Mouse (Mus musculus) embryonic facial prominence, embryonic 11.5 days (tissue): ENCODE data around the gene 6820408C15Rik. TPM values are rescaled to one million over a fixed set of nuclear protein-coding genes. Genes with fewer than 3 reads are reported as not detected.
"Not testable (repeated sequence)": the region's sequence is repeated elsewhere in the genome, so short reads cannot be mapped to it uniquely, and the experiment has no call there.

Source experiments
- ATAC-seq: fragments of 200-750 bp; cut with Nextera tagmentation; replicated peaks from 2 replicates; pipeline ENCODE4 v1.8.0; 2017; ENCODE audit warnings: low read depth; ENCODE audit not compliant: insufficient number of reproducible peaks, low FRiP score, low TSS enrichment
- DNase-seq: peaks from one replicate; pipeline ENCODE4 v3.0.0-alpha.2; 2015; ENCODE audit warnings: low spot score
- H3K27ac ChIP-seq: fragments of 300-500 bp; sonication (generic); replicated peaks from 2 replicates; pipeline ENCODE4 v1.5.1; 2014; ENCODE audit warnings: mild to moderate bottlenecking, low read depth, low read length, control low read depth
- H3K27me3 ChIP-seq: fragments of 300-500 bp; sonication (generic); 2 replicates; pipeline ENCODE4 v1.6.1; 2014; ENCODE audit warnings: mild to moderate bottlenecking, low read length, moderate library complexity, mixed read lengths; ENCODE audit not compliant: control insufficient read depth, insufficient read depth
- H3K36me3 ChIP-seq: fragments of 300-500 bp; sonication (generic); replicated peaks from 2 replicates; pipeline ENCODE4 v1.6.1; 2014; ENCODE audit warnings: low read depth, mild to moderate bottlenecking, low read length, moderate library complexity, mixed read lengths; ENCODE audit not compliant: control insufficient read depth, insufficient read depth
- H3K4me1 ChIP-seq: fragments of 300-500 bp; sonication (generic); 2 replicates; pipeline ENCODE4 v1.6.1; 2014; ENCODE audit warnings: low read length, mixed read lengths; ENCODE audit not compliant: control insufficient read depth, insufficient read depth
- H3K4me2 ChIP-seq: fragments of 300-500 bp; sonication (generic); 2 replicates; pipeline ENCODE4 v1.6.1; 2014; ENCODE audit warnings: low read depth, mild to moderate bottlenecking, control low read depth, low read length, moderate library complexity
- H3K4me3 ChIP-seq: fragments of 300-500 bp; sonication (generic); 2 replicates; pipeline ENCODE4 v1.5.1; 2014; ENCODE audit warnings: low read depth, low read length, control low read depth
- H3K9ac ChIP-seq: fragments of 300-500 bp; sonication (generic); replicated peaks from 2 replicates; pipeline ENCODE4 v1.6.1; 2014; ENCODE audit warnings: mild to moderate bottlenecking, control low read depth, low read length
- H3K9me3 ChIP-seq: fragments of 300-500 bp; sonication (generic); replicated peaks from 2 replicates; pipeline ENCODE4 v1.6.1; 2016; ENCODE audit warnings: mild to moderate bottlenecking, low read length, inconsistent platforms, mixed read lengths; ENCODE audit not compliant: control insufficient read depth
- WGBS: fragments of 180-500 bp; shearing (Covaris S2); extraction: QIAGEN DNeasy Blood & Tissue Kit; methylation state at CpG from one replicate; pipeline ENCODE4 v1.1.7; 2014; 5-methylcytosine and 5-hydroxymethylcytosine counted together
- polyA plus RNA-seq: library from polyadenylated mRNA; unstranded; fragments of >200 nt; fragmentation: Nextera tagmentation; extraction: Ambion mirVana; gene quantifications from 2 replicates; pipeline ENCODE4 v1.2.1, GENCODE M21; 2014

6820408C15Rik gene
- polyA plus RNA-seq, 1 experiment from 2014 or later: 0.24 TPM

- Histone ChIP-seq H3K9me3 (no peaks in the 10 kb centered on the region; the same call in 1 of the 2 replicates), H3K27ac (peak overlapping the region; percentile 98), H3K9ac (peak overlapping the region; percentile 98), H3K27me3 (no peaks in the 10 kb centered on the region), H3K36me3 (no peaks in the 10 kb centered on the region), H3K4me2 (peak overlapping the region; percentile 90), H3K4me3 (peak overlapping the region; percentile 93), H3K4me1 (peaks cover 6% of the 10 kb centered on the region)
- ATAC-seq (no peak), DNase-seq (peak; percentile 46)
- WGBS: under 1% methylated on average over 71 of the region's 86 CpGs
These were observed 1.4 kb upstream of the 6820408C15Rik start for GRCm38 (mm10) chr2:152413765-152414584.

- Histone ChIP-seq H3K27me3 (no peaks in the 10 kb centered on the region), H3K4me2 (peak within 1 kb of the TSS; percentile 90), H3K9ac (peak within 1 kb of the TSS; percentile 98), H3K9me3 (no peaks in the 10 kb centered on the region; the same call in 1 of the 2 replicates), H3K27ac (peak within 1 kb of the TSS; percentile 98), H3K4me1 (peaks cover 6% of the 10 kb centered on the region), H3K4me3 (peak within 1 kb of the TSS; percentile 93), H3K36me3 (no peaks in the 10 kb centered on the region)
- DNase-seq (peak; percentile 96), ATAC-seq (peak; percentile 73)
- WGBS: under 1% methylated on average over 60 of the region's 65 CpGs
These were observed 709 bp upstream of the 6820408C15Rik start, which contains the start of gene Zcchc3 for GRCm38 (mm10) chr2:152414591-152415165. Gene Zcchc3 (minus strand): TSS chr2:152415027.

GRCm38 (mm10) chr2:152415786-152416185, 399 bp downstream of the 6820408C15Rik start:
- Histone ChIP-seq H3K9me3 (no peaks in the 10 kb centered on the region; the same call in 1 of the 2 replicates), H3K4me1 (no peaks in the 10 kb centered on the region; the same call in 1 of the 2 replicates), H3K27ac (peak overlapping the region; percentile 98; the same call in 1 of the 2 replicates), H3K27me3 (no peaks in the 10 kb centered on the region), H3K36me3 (no peaks in the 10 kb centered on the region), H3K4me3 (no peak overlapping the region), H3K9ac (no peak overlapping the region), H3K4me2 (no peak overlapping the region)
- DNase-seq (no peak), ATAC-seq (no peak)
- 96% methylated on average over 3 of the region's 3 CpGs for WGBS

- ATAC-seq: no peak
- no peaks in the 10 kb centered on the region for H3K36me3 ChIP-seq
- H3K27ac ChIP-seq: no peak overlapping the region
- no peaks in the 10 kb centered on the region for H3K4me1 ChIP-seq
- no peak overlapping the region for H3K9ac ChIP-seq
- H3K27me3 ChIP-seq: no peaks in the 10 kb centered on the region
- H3K9me3 ChIP-seq: no peaks in the 10 kb centered on the region
- WGBS: 6% methylated on average over 12 of the region's 12 CpGs
- H3K4me3 ChIP-seq: no peak overlapping the region
- peak; percentile 38 for DNase-seq
- peak overlapping the region; percentile 31; the same call in 1 of the 2 replicates for H3K4me2 ChIP-seq
These were observed 12.1 kb downstream of the 6820408C15Rik start for GRCm38 (mm10) chr2:152427493-152427892.

- WGBS: 81% methylated on average over 2 of the region's 2 CpGs
- H3K4me2 ChIP-seq, H3K9ac ChIP-seq, H3K27me3 ChIP-seq, H3K27ac ChIP-seq, H3K36me3 ChIP-seq, DNase-seq, H3K4me1 ChIP-seq, H3K9me3 ChIP-seq, ATAC-seq, H3K4me3 ChIP-seq: not testable (repeated sequence)
These were observed 13.1 kb downstream of the 6820408C15Rik start for GRCm38 (mm10) chr2:152428481-152428880.

GRCm38 (mm10) chr2:152436405-152436901, 21.1 kb downstream of the 6820408C15Rik start:
- Histone ChIP-seq H3K4me2 (no peak overlapping the region), H3K36me3 (no peaks in the 10 kb centered on the region), H3K4me3 (no peak overlapping the region), H3K9me3 (no peaks in the 10 kb centered on the region), H3K4me1 (no peaks in the 10 kb centered on the region), H3K27ac (no peak overlapping the region), H3K27me3 (no peaks in the 10 kb centered on the region), H3K9ac (no peak overlapping the region)
- DNase-seq (no peak), ATAC-seq (no peak)
- 69% methylated on average over 7 of the region's 7 CpGs for WGBS

GRCm38 (mm10) chr2:152436983-152437860, 21.8 kb downstream of the 6820408C15Rik start:
- Histone ChIP-seq H3K9me3 (no peaks in the 10 kb centered on the region), H3K27me3 (no peaks in the 10 kb centered on the region), H3K9ac (peak overlapping the region; percentile 47), H3K36me3 (no peaks in the 10 kb centered on the region), H3K4me1 (no peaks in the 10 kb centered on the region), H3K4me2 (peak overlapping the region; percentile 28; the same call in 1 of the 2 replicates), H3K4me3 (peak overlapping the region; percentile 5; the same call in 1 of the 2 replicates), H3K27ac (no peak overlapping the region)
- ATAC-seq (peak; percentile 62; the same call in 1 of the 2 replicates), DNase-seq (peak; percentile 88)
- 4% methylated on average over 23 of the region's 23 CpGs for WGBS
